Mouse (Mus musculus) myocyte (in vitro differentiated cells): ENCODE measurements at regions not wholly inside any gene's neighbourhood (a gene's known extent, or its start where the extent isn't known, plus 50 kb on each side); places are given as distances from the start of the nearest gene placed in this dataset.

Experiments used
- POLR2A ChIP-seq: IDR thresholded peaks from one replicate; pipeline ENCODE4 v1.6.1; 2011; ENCODE audit warnings: low read depth, mild to moderate bottlenecking, control low read depth, moderate library complexity; ENCODE audit not compliant: insufficient read length
- POLR2AphosphoS2 ChIP-seq: IDR thresholded peaks from one replicate; pipeline ENCODE4 v1.6.1; 2011; ENCODE audit warnings: low read depth, control low read depth; ENCODE audit not compliant: insufficient read length
- SRF ChIP-seq: IDR thresholded peaks from one replicate; pipeline ENCODE4 v1.6.1; 2011; ENCODE audit warnings: low read depth; ENCODE audit not compliant: control insufficient read depth, insufficient read length
- USF1 ChIP-seq: IDR thresholded peaks from one replicate; pipeline ENCODE4 v1.6.1; 2011; ENCODE audit warnings: low read depth, mild to moderate bottlenecking, control low read depth, moderate library complexity

- no peak for TF ChIP-seq POLR2A
- no peak for TF ChIP-seq POLR2AphosphoS2
- no peak for TF ChIP-seq SRF
- no peak for TF ChIP-seq USF1
Measured at GRCm38 (mm10) chr14:73838890-73839289, 177.9 kb downstream of the Gm21750 start.
